Mouse (Mus musculus) heart, adult 2 months (tissue): ENCODE data around the gene Nupr1l.

Experiments used
- CTCF ChIP-seq: fragments of 200-600 bp; IDR thresholded peaks from 2 replicates; pipeline ENCODE4 v1.8.1; 2022; ENCODE audit warnings: antibody characterized with exemption, mild to moderate bottlenecking, moderate library complexity
- EP300 ChIP-seq: fragments of 200-500 bp; IDR thresholded peaks from 2 replicates; pipeline ENCODE4 v1.6.1; 2011; ENCODE audit warnings: low read depth, low read length, control low read depth; ENCODE audit not compliant: insufficient read depth
- POLR2A ChIP-seq: fragments of 200-500 bp; IDR thresholded peaks from 2 replicates; pipeline ENCODE4 v1.6.1; 2011; ENCODE audit warnings: mild to moderate bottlenecking, low read depth, low read length, control low read depth; ENCODE audit not compliant: insufficient read depth

DNA sequence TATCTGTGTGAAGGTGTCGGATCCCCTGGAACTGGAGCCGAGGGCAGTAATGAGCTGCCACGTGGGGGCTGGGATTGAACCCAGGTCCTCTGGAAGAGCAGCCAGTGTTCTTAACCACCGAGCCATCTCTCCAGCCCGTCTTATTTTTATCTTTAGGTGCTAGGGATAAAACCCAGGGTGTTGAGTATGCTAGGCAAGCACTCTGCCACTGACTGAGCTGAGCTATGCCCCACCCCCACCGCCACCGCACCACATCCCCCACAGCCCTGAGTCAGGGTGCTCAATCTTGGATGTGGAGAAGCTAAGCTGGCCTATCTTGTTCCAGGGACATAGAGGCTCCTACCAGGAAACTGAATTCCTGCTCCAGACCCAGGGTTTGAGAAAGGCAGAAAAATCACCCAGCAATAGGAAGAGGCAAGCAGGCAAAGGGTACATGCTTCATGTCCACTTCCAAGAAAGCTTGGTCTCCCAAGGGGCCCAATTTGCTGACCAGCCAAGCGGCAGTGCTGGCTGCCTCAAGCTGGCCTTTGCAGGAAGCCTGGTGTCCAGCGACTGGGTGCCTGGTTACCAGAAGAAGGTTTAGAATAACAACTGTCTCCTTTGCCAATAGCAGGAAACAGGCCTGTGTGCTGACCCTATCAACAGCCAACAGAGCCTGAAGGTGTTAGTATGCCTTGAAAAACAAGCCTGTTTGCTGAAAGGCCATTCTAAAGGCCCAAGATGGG lies 30.4 kb upstream of the Nupr1l start:
- TF ChIP-seq EP300 (0 out of 2 replicates have a peak, but pooled peaks have one; percentile 13), POLR2A (no peak), CTCF (no peak)
